Mouse (Mus musculus): ENCODE results near the gene Il7r. TPM values are rescaled to one million over a fixed set of nuclear protein-coding genes. Genes with fewer than 3 reads are reported as not detected.

Il7r gene
- total RNA-seq, 1 experiment, result not detected

DNA sequence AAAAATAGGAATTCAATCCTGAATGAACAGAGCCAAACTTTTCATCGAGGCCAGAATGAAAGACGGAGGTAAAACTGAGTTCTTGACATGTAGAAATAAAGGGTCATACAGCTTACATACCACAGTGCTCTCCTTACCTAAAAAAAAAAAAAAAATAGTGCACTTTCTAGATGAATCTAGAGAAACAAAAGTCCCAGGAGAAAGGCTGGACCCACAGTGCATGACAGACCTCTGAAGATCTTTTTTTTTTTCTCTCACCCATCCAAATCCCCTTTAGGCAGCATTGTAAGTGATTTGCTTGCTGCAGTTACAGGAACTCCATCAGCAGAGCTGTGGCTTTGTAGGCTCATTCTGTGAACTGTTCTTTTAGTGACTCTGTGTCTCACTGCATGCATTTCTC is 19.0 kb upstream of the Il7r start:
- in situ Hi-C loops (cut with MboI; ENCODE audit: low sequenced_read_pairs in 2 of 2, unreplicated experiment in 2 of 2), result no loop called here
- Histone ChIP-seq H3K9ac (ENCODE audit: insufficient read depth, low read depth, low read length, poor library complexity, severe bottlenecking) (no peak overlapping the region), H3K4me1 (ENCODE audit: control insufficient read depth in 2 of 2, insufficient read depth in 2 of 2, low read length in 2 of 2, poor library complexity in 1 of 2) (no peaks in the 10 kb centered on the region), H3K36me3 (ENCODE audit: control insufficient read depth, insufficient read depth, low read length, poor library complexity, severe bottlenecking) (no peaks in the 10 kb centered on the region), H3K27ac (ENCODE audit: insufficient read depth, low read depth, low read length, poor library complexity, severe bottlenecking) (no peak overlapping the region), H3K4me3 (ENCODE audit: insufficient read depth in 1 of 2, low read depth in 1 of 2, low read length in 2 of 2, poor library complexity in 1 of 2, severe bottlenecking in 1 of 2) (no peak overlapping the region), H3K9me3 (ENCODE audit: control insufficient read depth, insufficient read depth, low read depth, low read length) (no peaks in the 10 kb centered on the region)
- TF ChIP-seq CHD2 (IDR thresholded peaks at IDR 0.05; ENCODE audit: low read depth, low read length) (no peak), MAFK (IDR thresholded peaks at IDR 0.05; ENCODE audit: insufficient read depth, low read depth, low read length) (no peak), HCFC1 (IDR thresholded peaks at IDR 0.05; ENCODE audit: borderline replicate concordance, insufficient read depth, low read length) (no peak), ZNF384 (IDR thresholded peaks at IDR 0.05; ENCODE audit: low read depth, low read length) (no peak), ZC3H11A (IDR thresholded peaks at IDR 0.05; ENCODE audit: borderline replicate concordance, low read depth, low read length) (no peak)
- no peak for DNase-seq (ENCODE audit: low read depth, low spot score)

GRCm38 (mm10) chr15:9535200-9535599 is 5.2 kb upstream of the Il7r start:
- no peak overlapping the region for H3K4me3 ChIP-seq (ENCODE audit: insufficient read depth in 1 of 2, low read depth in 1 of 2, low read length in 2 of 2, poor library complexity in 1 of 2, severe bottlenecking in 1 of 2)
- no peaks in the 10 kb centered on the region for H3K9me3 ChIP-seq (ENCODE audit: control insufficient read depth, insufficient read depth, low read depth, low read length)
- TF ChIP-seq HCFC1 (IDR thresholded peaks at IDR 0.05; ENCODE audit: borderline replicate concordance, insufficient read depth, low read length) (no peak), ZC3H11A (IDR thresholded peaks at IDR 0.05; ENCODE audit: borderline replicate concordance, low read depth, low read length) (no peak), MAFK (IDR thresholded peaks at IDR 0.05; ENCODE audit: insufficient read depth, low read depth, low read length) (no peak), ZNF384 (IDR thresholded peaks at IDR 0.05; ENCODE audit: low read depth, low read length) (no peak), CHD2 (IDR thresholded peaks at IDR 0.05; ENCODE audit: low read depth, low read length) (no peak)
- in situ Hi-C loops (cut with MboI; ENCODE audit: low sequenced_read_pairs in 2 of 2, unreplicated experiment in 2 of 2), result no loop called here
- H3K4me1 ChIP-seq (ENCODE audit: control insufficient read depth in 2 of 2, insufficient read depth in 2 of 2, low read length in 2 of 2, poor library complexity in 1 of 2), result no peaks in the 10 kb centered on the region
- no peak overlapping the region for H3K27ac ChIP-seq (ENCODE audit: insufficient read depth, low read depth, low read length, poor library complexity, severe bottlenecking)
- DNase-seq (ENCODE audit: low read depth, low spot score), result no peak
- H3K36me3 ChIP-seq (ENCODE audit: control insufficient read depth, insufficient read depth, low read length, poor library complexity, severe bottlenecking), result no peaks in the 10 kb centered on the region
- no peak overlapping the region for H3K9ac ChIP-seq (ENCODE audit: insufficient read depth, low read depth, low read length, poor library complexity, severe bottlenecking)

DNA sequence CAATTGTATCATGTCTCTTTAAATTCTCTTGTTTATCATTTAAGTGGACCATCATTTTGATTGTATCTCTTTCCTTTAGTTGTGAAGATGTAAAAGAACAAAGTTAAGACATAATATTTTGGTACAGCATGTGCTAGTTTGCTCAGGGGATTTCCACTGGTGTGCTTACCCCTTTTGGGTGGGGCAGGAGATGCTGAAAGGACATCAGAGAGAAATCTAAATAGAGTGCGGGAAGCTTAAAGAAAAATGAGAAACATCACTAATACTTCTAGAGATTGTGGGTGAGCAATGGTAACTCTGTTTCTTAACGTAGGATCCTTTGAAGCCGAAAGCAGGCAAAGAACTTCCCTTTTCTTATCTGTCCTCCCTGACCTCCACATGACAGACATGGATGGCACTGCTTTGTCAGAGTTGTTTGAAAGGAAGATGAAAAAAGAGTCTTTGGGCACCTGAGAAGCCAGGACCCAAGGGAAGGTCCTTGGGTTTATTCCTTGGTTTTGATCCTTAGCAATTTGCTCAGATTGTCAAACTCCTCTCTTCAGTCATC is 3.5 kb upstream of the Il7r start:
- no peak overlapping the region for H3K9ac ChIP-seq (ENCODE audit: insufficient read depth, low read depth, low read length, poor library complexity, severe bottlenecking)
- no peaks in the 10 kb centered on the region for H3K36me3 ChIP-seq (ENCODE audit: control insufficient read depth, insufficient read depth, low read length, poor library complexity, severe bottlenecking)
- DNase-seq (ENCODE audit: low read depth, low spot score), result no peak
- in situ Hi-C loops (cut with MboI; ENCODE audit: low sequenced_read_pairs in 2 of 2, unreplicated experiment in 2 of 2), result no loop called here
- no peaks in the 10 kb centered on the region for H3K9me3 ChIP-seq (ENCODE audit: control insufficient read depth, insufficient read depth, low read depth, low read length)
- H3K4me3 ChIP-seq (ENCODE audit: insufficient read depth in 1 of 2, low read depth in 1 of 2, low read length in 2 of 2, poor library complexity in 1 of 2, severe bottlenecking in 1 of 2), result no peak overlapping the region
- no peak overlapping the region for H3K27ac ChIP-seq (ENCODE audit: insufficient read depth, low read depth, low read length, poor library complexity, severe bottlenecking)
- TF ChIP-seq CHD2 (IDR thresholded peaks at IDR 0.05; ENCODE audit: low read depth, low read length), result no peak
- no peak for TF ChIP-seq ZC3H11A (IDR thresholded peaks at IDR 0.05; ENCODE audit: borderline replicate concordance, low read depth, low read length)
- H3K4me1 ChIP-seq (ENCODE audit: control insufficient read depth in 2 of 2, insufficient read depth in 2 of 2, low read length in 2 of 2, poor library complexity in 1 of 2), result no peaks in the 10 kb centered on the region

GRCm38 (mm10) chr15:9529646-9530045 is 330 bp downstream of the Il7r start:
- DNase-seq (ENCODE audit: low read depth, low spot score), result no peak
- in situ Hi-C loops (cut with MboI; ENCODE audit: low sequenced_read_pairs in 2 of 2, unreplicated experiment in 2 of 2), result no loop called here
- Histone ChIP-seq H3K27ac (ENCODE audit: insufficient read depth, low read depth, low read length, poor library complexity, severe bottlenecking) (no peak overlapping the region), H3K9me3 (ENCODE audit: control insufficient read depth, insufficient read depth, low read depth, low read length) (no peaks in the 10 kb centered on the region), H3K4me3 (ENCODE audit: insufficient read depth in 1 of 2, low read depth in 1 of 2, low read length in 2 of 2, poor library complexity in 1 of 2, severe bottlenecking in 1 of 2) (no peak overlapping the region), H3K4me1 (ENCODE audit: control insufficient read depth in 2 of 2, insufficient read depth in 2 of 2, low read length in 2 of 2, poor library complexity in 1 of 2) (no peaks in the 10 kb centered on the region), H3K36me3 (ENCODE audit: control insufficient read depth, insufficient read depth, low read length, poor library complexity, severe bottlenecking) (no peaks in the 10 kb centered on the region), H3K9ac (ENCODE audit: insufficient read depth, low read depth, low read length, poor library complexity, severe bottlenecking) (no peak overlapping the region)
- no peak for TF ChIP-seq CHD2 (IDR thresholded peaks at IDR 0.05; ENCODE audit: low read depth, low read length)
- TF ChIP-seq MAFK (IDR thresholded peaks at IDR 0.05; ENCODE audit: insufficient read depth, low read depth, low read length), result no peak
- no peak for TF ChIP-seq ZC3H11A (IDR thresholded peaks at IDR 0.05; ENCODE audit: borderline replicate concordance, low read depth, low read length)
- TF ChIP-seq HCFC1 (IDR thresholded peaks at IDR 0.05; ENCODE audit: borderline replicate concordance, insufficient read depth, low read length), result no peak
- TF ChIP-seq ZNF384 (IDR thresholded peaks at IDR 0.05; ENCODE audit: low read depth, low read length), result no peak

Measured in ES-E14 (cell line).